Mouse (Mus musculus) kidney, adult 18-20 months (tissue): Measurements from ENCODE around the gene Ctnnd2.

Source experiments
- DNase-seq: peaks from one replicate; pipeline ENCODE4 v3.0.0; 2021

Ctnnd2 gene

DNA sequence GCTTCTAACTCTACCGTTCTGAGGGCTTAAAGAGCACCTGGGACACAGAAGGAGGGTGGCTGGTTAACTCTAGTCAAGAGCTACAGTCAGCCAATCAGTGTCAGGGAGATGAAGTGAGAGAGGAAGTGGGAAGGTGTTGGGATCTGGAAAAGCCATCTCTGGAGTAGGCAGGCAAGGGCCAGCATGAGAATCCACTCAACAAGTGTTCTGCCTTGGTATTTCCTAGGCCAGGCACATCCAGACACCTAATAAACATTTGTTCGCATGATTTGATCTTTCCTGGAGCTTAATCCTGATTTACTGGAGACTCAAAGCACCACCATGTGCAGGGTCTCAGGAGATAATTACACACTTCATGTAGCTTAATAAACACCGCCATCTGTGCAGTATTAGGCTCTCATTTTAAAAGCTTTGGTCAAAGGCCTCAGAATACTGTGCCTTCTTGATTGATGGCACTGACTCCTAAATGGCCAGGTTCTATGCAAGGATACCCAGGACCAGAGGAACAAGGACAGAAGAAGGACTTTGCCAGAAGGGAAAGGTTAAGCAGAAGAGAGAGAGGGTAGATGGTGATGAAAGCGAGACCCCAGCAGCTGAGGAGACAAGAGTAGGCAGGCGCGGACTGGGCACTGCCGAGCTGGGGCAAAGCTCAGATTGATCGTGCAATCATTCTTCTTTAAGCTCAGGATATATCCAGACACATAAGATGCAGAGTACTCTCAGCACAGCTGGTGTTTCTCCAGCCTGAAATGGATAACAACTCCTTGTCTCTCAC, 833.8 kb downstream of the Ctnnd2 start:
- no peak for DNase-seq

DNA sequence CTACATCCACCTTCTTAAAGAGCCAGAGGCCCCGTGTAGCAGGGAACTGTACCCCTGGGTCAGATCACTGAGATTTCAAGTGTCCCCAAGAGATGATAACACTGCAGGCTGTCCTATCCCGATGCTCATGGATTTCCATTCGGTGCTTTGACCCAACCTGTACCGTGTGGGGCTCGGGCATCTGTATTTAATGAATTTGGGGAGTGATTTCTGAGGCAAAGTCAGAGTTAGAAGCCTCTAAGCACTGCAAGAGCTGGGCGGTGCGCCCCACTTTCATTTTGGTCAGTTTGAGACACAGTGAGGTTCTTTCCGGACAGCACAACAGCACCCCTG, 834.4 kb downstream of the Ctnnd2 start:
- no peak for DNase-seq

- no peak for DNase-seq
Measured at GRCm38 (mm10) chr15:31008594-31008993, 836.2 kb downstream of the Ctnnd2 start.

GRCm38 (mm10) chr15:31020769-31021168, 848.4 kb downstream of the Ctnnd2 start:
- no peak for DNase-seq

DNA sequence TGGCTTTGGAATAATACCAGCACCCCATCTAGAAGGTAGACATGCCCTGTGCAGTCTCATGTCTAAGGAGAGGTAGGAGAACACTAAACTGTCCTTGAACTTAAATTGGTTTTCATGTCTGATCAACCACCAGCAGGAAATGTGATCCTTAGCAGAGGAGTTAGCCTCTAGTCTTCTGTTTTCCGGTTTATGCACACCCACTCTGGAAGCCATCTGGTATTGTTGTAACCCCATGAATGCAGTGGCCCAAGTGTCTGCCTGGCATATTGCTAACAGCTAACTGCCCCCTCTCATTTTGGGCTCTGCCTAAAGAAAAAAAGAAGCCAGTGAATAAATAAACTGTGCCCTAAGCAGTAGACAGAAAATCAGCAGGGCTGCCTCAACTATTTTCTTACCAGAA, 849.6 kb downstream of the Ctnnd2 start:
- DNase-seq: no peak

- no peak for DNase-seq
Measured at GRCm38 (mm10) chr15:31022497-31022896, 850.1 kb downstream of the Ctnnd2 start.

DNA sequence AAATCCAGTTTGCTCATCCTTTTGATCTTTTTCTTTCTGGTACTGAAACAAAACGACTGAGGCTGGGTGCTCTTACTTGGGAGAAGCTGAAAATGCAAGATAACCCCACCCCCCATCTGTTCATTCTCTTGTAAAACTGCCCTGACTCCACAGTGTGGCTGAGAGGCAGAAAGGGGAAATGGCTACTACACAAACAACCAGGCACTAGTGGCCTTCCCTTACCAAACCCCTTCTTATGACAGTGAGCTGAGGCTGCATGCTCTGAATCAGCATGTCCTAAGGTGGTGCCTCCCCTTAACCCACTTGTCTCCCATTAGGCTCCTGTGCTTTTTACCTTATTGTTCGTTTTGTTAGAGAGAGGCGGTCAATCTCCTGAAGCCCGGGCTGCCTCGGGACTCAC, 851.4 kb downstream of the Ctnnd2 start:
- DNase-seq: no peak

DNA sequence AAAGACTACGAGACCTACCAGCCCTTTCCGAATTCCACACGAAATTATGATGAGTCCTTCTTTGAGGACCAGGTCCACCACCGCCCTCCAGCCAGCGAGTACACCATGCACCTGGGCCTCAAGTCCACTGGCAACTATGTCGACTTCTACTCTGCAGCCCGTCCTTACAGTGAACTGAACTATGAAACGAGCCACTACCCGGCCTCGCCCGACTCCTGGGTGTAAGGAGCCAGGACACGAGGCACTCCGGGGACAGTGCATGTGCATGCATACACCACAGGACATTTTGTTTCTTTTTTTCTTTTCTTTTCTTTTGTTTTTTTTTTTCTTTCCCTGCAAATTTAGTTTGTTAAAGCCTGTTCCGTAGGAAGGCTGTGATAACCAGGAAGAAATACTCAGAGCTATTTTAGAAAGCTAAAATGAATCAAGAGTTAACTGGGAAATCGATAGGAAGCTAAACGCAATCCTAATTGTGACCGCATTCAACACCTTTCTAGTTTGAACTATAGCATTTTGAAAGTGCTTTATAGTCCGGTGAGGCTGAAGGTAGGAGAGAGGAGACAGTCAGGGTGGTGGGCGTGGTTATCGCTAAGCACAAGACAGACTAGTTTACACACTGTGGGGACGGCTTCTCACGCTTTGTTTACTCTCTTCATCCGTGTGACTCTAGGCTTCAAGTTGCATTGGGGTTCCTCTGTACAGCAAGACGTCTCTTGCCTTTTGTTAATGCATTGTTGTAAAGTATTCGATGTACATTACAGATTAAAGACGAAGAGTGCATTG, 855.2 kb downstream of the Ctnnd2 start:
- no peak for DNase-seq

DNA sequence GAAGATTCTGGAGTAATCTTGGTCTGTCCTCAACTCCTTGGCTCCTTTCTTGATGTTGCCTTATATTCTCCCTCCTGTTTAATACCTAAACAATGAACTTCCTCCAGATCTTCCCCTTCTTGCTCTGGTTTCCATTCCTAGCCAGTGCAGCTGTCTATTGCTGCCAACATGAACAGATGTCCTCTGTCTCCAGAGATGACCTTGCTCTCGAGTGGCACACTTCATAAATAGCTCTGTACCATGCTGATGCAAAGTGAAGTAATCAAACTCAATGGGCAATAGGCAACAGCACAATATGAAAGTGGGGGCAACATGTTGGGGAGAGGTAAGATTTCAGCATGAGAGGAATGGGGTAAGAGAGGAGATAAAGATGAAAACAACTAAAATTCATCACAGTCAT, 872.6 kb downstream of the Ctnnd2 start:
- DNase-seq: no peak

DNA sequence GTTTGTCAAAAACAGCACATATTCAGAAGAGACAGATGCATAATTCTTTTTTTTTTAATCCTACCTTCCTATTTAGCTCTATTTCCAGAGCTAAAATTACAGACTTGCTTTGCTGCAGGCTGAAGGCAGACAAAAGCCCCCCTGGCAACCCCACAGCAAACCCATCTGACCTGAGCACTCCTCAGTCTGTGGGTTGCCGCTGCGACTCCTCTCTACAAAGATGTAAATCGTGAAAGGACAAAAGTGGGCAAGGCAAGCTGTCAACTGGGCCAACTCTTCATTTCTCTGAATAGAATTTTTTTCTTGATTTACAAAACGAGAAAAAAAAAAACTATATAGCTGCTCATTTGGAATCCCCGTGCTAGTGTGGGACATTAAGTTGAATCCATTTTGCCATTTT, 879.1 kb downstream of the Ctnnd2 start:
- no peak for DNase-seq

DNA sequence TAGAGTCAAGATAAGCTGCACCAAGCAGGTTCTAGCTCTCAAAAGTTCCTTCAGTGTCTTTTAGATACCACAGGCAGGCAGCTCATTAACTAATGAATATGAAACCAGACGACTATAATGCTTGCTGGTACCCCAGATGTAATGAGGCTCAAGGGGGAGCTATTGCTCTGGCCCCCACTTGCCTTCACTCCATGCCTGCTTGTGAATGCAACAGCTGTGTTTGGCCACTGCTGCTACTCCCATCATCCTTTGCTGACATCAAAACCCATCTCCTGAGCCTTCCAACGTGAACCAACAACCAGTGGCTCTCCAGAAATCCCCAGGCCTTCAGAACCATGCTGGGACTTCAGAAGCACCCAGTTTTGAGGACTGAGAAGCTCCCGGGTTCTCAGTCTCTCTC, 883.8 kb downstream of the Ctnnd2 start:
- no peak for DNase-seq

DNA sequence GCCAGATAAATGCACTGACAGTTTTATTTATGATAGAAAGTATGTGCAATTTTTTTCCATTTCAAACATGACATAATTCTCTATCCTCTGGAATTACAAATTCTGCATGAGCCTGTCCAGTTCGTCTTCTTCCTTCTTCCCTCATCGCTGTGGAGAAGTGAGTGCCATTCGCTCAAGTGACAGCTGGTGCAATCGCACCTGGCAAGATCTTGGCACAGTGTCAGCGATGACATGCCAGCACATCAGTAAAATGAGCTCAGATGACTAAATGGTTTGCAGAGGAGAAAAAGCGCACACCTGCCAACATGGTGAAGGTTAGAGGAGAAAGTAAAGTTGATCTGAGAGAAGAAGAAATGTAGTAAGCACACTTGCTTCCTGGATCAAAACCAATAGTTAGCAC, 885.9 kb downstream of the Ctnnd2 start:
- DNase-seq: no peak

GRCm38 (mm10) chr15:31063734-31064133, 891.3 kb downstream of the Ctnnd2 start:
- DNase-seq: no peak

GRCm38 (mm10) chr15:31068127-31068526, 895.7 kb downstream of the Ctnnd2 start:
- no peak for DNase-seq

GRCm38 (mm10) chr15:31070311-31070710, 897.9 kb downstream of the Ctnnd2 start:
- no peak for DNase-seq
